Mouse (Mus musculus): ENCODE measurements around the gene 1600015I10Rik. TPM values are rescaled to one million over a fixed set of nuclear protein-coding genes. Genes with fewer than 3 reads are reported as not detected.

The 1600015I10Rik gene
- total and polyA plus RNA-seq, 3 experiments, result 0.22 TPM; not detected in 2

GRCm38 (mm10) chr6:48982305-48982704 is 52.6 kb downstream of the 1600015I10Rik start:
- DNase-seq (ENCODE audit: low spot score) (no peak), ATAC-seq (ENCODE audit: extremely low read depth, insufficient number of reproducible peaks, low FRiP score, poor library complexity, severe bottlenecking) (no peak)
- Histone ChIP-seq H3K27me3 (ENCODE audit: insufficient read depth, low read length) (no peaks in the 10 kb centered on the region), H3K4me3 (ENCODE audit: low read depth, low read length) (no peak overlapping the region), H3K4me1 (ENCODE audit: insufficient read depth, low read depth, low read length) (no peaks in the 10 kb centered on the region), H3K9me3 (replicated peaks) (no peaks in the 10 kb centered on the region), H3K36me3 (replicated peaks) (no peaks in the 10 kb centered on the region)
- TF ChIP-seq GATA2 (IDR thresholded peaks at IDR 0.05; ENCODE audit: borderline replicate concordance, low read depth, low read length) (no peak), GATA1 (IDR thresholded peaks at IDR 0.05; ENCODE audit: borderline replicate concordance, low read length) (no peak), TAL1 (conservative IDR thresholded peaks at IDR 0.05; ENCODE audit: low read depth, low read length) (no peak), CTCF (IDR thresholded peaks at IDR 0.05; ENCODE audit: low read depth, low read length) (no peak), POLR2AphosphoS5 (IDR thresholded peaks at IDR 0.05; ENCODE audit: insufficient replicate concordance, low read depth, low read length) (no peak)

Other genes starting within 250 kb of the 1600015I10Rik start
- not detected in 2 replicates for gene Gimap4, start 245.3 kb upstream of the 1600015I10Rik start, total RNA-seq (2014; fragmentation: Nextera tagmentation)
- gene Gimap4, start 245.3 kb upstream of the 1600015I10Rik start, total RNA-seq (2017), result not detected in 2 replicates
- gene Gimap4, start 245.3 kb upstream of the 1600015I10Rik start, polyA plus RNA-seq (2012), result not detected in 2 replicates
- 0.44 TPM in 1 of 2 replicates, not detected in the other for gene Gimap6, start 221.7 kb upstream of the 1600015I10Rik start, total RNA-seq (2014; fragmentation: Nextera tagmentation)
- gene Gimap6, start 221.7 kb upstream of the 1600015I10Rik start, total RNA-seq (2017), result 0.87 and 0.99 TPM in 2 replicates
- 0.03 and 0.11 TPM in 2 replicates for gene Gimap6, start 221.7 kb upstream of the 1600015I10Rik start, polyA plus RNA-seq (2012)
- not detected in 2 replicates for gene Gm28053, start 211.3 kb upstream of the 1600015I10Rik start, total RNA-seq (2014; fragmentation: Nextera tagmentation)
- not detected in 2 replicates for gene Gm28053, start 211.3 kb upstream of the 1600015I10Rik start, total RNA-seq (2017)
- gene Gm28053, start 211.3 kb upstream of the 1600015I10Rik start, polyA plus RNA-seq (2012), result not detected in 2 replicates
- gene Gimap7, start 211.3 kb upstream of the 1600015I10Rik start, total RNA-seq (2014; fragmentation: Nextera tagmentation), result not detected in 2 replicates
- 0.22 TPM in 1 of 2 replicates, not detected in the other for gene Gimap7, start 211.3 kb upstream of the 1600015I10Rik start, total RNA-seq (2017)
- not detected in 2 replicates for gene Gimap7, start 211.3 kb upstream of the 1600015I10Rik start, polyA plus RNA-seq (2012)
- gene Gimap1, start 190.8 kb upstream of the 1600015I10Rik start, total RNA-seq (2014; fragmentation: Nextera tagmentation), result not detected in 2 replicates
- 0.06 TPM in 1 of 2 replicates, not detected in the other for gene Gimap1, start 190.8 kb upstream of the 1600015I10Rik start, total RNA-seq (2017)
- gene Gimap1, start 190.8 kb upstream of the 1600015I10Rik start, polyA plus RNA-seq (2012), result not detected in 2 replicates
- not detected in 2 replicates for gene Gimap5, start 183.7 kb upstream of the 1600015I10Rik start, total RNA-seq (2014; fragmentation: Nextera tagmentation)
- 0.05 and 0.12 TPM in 2 replicates for gene Gimap5, start 183.7 kb upstream of the 1600015I10Rik start, total RNA-seq (2017)
- gene Gimap5, start 183.7 kb upstream of the 1600015I10Rik start, polyA plus RNA-seq (2012), result not detected in 2 replicates
- not detected in 2 replicates for gene Gimap3, start 159.0 kb upstream of the 1600015I10Rik start, total RNA-seq (2014; fragmentation: Nextera tagmentation)
- 0.11 TPM in 1 of 2 replicates, not detected in the other for gene Gimap3, start 159.0 kb upstream of the 1600015I10Rik start, total RNA-seq (2017)
- not detected in 2 replicates for gene Gimap3, start 159.0 kb upstream of the 1600015I10Rik start, polyA plus RNA-seq (2012)
- not detected in 2 replicates for gene Tmem176a, start 89.0 kb upstream of the 1600015I10Rik start, total RNA-seq (2014; fragmentation: Nextera tagmentation)
- 0.17 TPM in 1 of 2 replicates, not detected in the other for gene Tmem176a, start 89.0 kb upstream of the 1600015I10Rik start, total RNA-seq (2017)
- not detected in 2 replicates for gene Tmem176a, start 89.0 kb upstream of the 1600015I10Rik start, polyA plus RNA-seq (2012)
- not detected in 2 replicates for gene Tmem176b, start 88.4 kb upstream of the 1600015I10Rik start, total RNA-seq (2014; fragmentation: Nextera tagmentation)
- not detected in 2 replicates for gene Tmem176b, start 88.4 kb upstream of the 1600015I10Rik start, total RNA-seq (2017)
- not detected in 2 replicates for gene Tmem176b, start 88.4 kb upstream of the 1600015I10Rik start, polyA plus RNA-seq (2012)
- gene Aoc1, start 57.0 kb upstream of the 1600015I10Rik start, total RNA-seq (2014; fragmentation: Nextera tagmentation), result not detected in 2 replicates
- gene Aoc1, start 57.0 kb upstream of the 1600015I10Rik start, total RNA-seq (2017), result 0.11 and 0.12 TPM in 2 replicates
- not detected in 2 replicates for gene Aoc1, start 57.0 kb upstream of the 1600015I10Rik start, polyA plus RNA-seq (2012)
- not detected in 2 replicates for gene Doxl2, start 45.1 kb downstream of the 1600015I10Rik start, total RNA-seq (2014; fragmentation: Nextera tagmentation)
- 0.12 TPM in 1 of 2 replicates, not detected in the other for gene Doxl2, start 45.1 kb downstream of the 1600015I10Rik start, total RNA-seq (2017)
- gene Doxl2, start 45.1 kb downstream of the 1600015I10Rik start, polyA plus RNA-seq (2012), result not detected in 2 replicates
- not detected in 2 replicates for gene Svs1, start 57.0 kb downstream of the 1600015I10Rik start, total RNA-seq (2014; fragmentation: Nextera tagmentation)
- 0.05 TPM in 1 of 2 replicates, not detected in the other for gene Svs1, start 57.0 kb downstream of the 1600015I10Rik start, total RNA-seq (2017)
- gene Svs1, start 57.0 kb downstream of the 1600015I10Rik start, polyA plus RNA-seq (2012), result not detected in 2 replicates
- not detected in 2 replicates for gene Gpnmb, start 106.7 kb downstream of the 1600015I10Rik start, total RNA-seq (2014; fragmentation: Nextera tagmentation)
- 0.16 TPM in 1 of 2 replicates, not detected in the other for gene Gpnmb, start 106.7 kb downstream of the 1600015I10Rik start, total RNA-seq (2017)
- 0.03 and 0.05 TPM in 2 replicates for gene Gpnmb, start 106.7 kb downstream of the 1600015I10Rik start, polyA plus RNA-seq (2012)
- gene Malsu1, start 143.9 kb downstream of the 1600015I10Rik start, total RNA-seq (2014; fragmentation: Nextera tagmentation), result 29.3 and 34.7 TPM in 2 replicates
- 46.9 and 48.7 TPM in 2 replicates for gene Malsu1, start 143.9 kb downstream of the 1600015I10Rik start, total RNA-seq (2017)
- gene Malsu1, start 143.9 kb downstream of the 1600015I10Rik start, polyA plus RNA-seq (2012), result 41.4 and 57.6 TPM in 2 replicates

All from G1E (cell line).